Mouse (Mus musculus) lung, embryonic 14.5 days (tissue): ENCODE data around the gene Npas3. TPM values are rescaled to one million over a fixed set of nuclear protein-coding genes. Genes with fewer than 3 reads are reported as not detected.
A peak's percentile ranks its signal among the peaks of the same experiment; 100 is the strongest.

ENCODE experiments used
- ATAC-seq: fragments of 200-750 bp; cut with Nextera tagmentation; 2 replicates; pipeline ENCODE4 v1.8.0; 2017; ENCODE audit warnings: mild to moderate bottlenecking, moderate TSS enrichment, moderate library complexity; ENCODE audit not compliant: insufficient read depth
- DNase-seq: peaks from one replicate; pipeline ENCODE4 v3.0.0-alpha.2; 2015
- H3K27ac ChIP-seq: fragments of 300-500 bp; sonication (generic); 2 replicates; pipeline ENCODE4 v1.5.1; 2014; ENCODE audit warnings: low read depth, mild to moderate bottlenecking, moderate library complexity
- H3K27me3 ChIP-seq: fragments of 300-500 bp; sonication (generic); 2 replicates; pipeline ENCODE4 v1.6.1; 2014; ENCODE audit warnings: low read length, control low read depth; ENCODE audit not compliant: insufficient read depth
- H3K36me3 ChIP-seq: fragments of 300-500 bp; sonication (generic); 2 replicates; pipeline ENCODE4 v1.6.1; 2014; ENCODE audit warnings: control low read depth; ENCODE audit not compliant: insufficient read depth
- H3K4me1 ChIP-seq: fragments of 300-500 bp; sonication (generic); 2 replicates; pipeline ENCODE4 v1.6.1; 2014; ENCODE audit warnings: antibody characterized with exemption, control low read depth; ENCODE audit not compliant: insufficient read depth
- H3K4me2 ChIP-seq: fragments of 300-500 bp; sonication (generic); 2 replicates; pipeline ENCODE4 v1.6.1; 2014; ENCODE audit warnings: mild to moderate bottlenecking
- H3K4me3 ChIP-seq: fragments of 300-500 bp; sonication (generic); 2 replicates; pipeline ENCODE4 v1.5.1; 2014; ENCODE audit warnings: low read depth, low read length
- H3K9ac ChIP-seq: fragments of 300-500 bp; sonication (generic); 2 replicates; pipeline ENCODE4 v1.6.1; 2014
- H3K9me3 ChIP-seq: fragments of 300-500 bp; sonication (generic); 2 replicates; pipeline ENCODE4 v1.6.1; 2016; ENCODE audit warnings: low read depth, low read length, control low read depth
- CTCF ChIP-seq: IDR thresholded peaks from 2 replicates; pipeline ENCODE4 v1.5.1; 2016; ENCODE audit warnings: antibody characterized with exemption, low read depth
- WGBS: fragments of 180-500 bp; shearing (Covaris S2); extraction: QIAGEN DNeasy Blood & Tissue Kit; methylation state at CpG from one replicate; pipeline ENCODE4 v1.1.7; 2014; 5-methylcytosine and 5-hydroxymethylcytosine counted together
- polyA plus RNA-seq: library from polyadenylated mRNA; unstranded; fragments of >200 nt; fragmentation: Nextera tagmentation; extraction: Ambion mirVana; gene quantifications from 2 replicates; pipeline ENCODE4 v1.2.1, GENCODE M21; 2014

Npas3 gene
- polyA plus RNA-seq, 1 experiment from 2014 or later = 0.62 TPM

DNA sequence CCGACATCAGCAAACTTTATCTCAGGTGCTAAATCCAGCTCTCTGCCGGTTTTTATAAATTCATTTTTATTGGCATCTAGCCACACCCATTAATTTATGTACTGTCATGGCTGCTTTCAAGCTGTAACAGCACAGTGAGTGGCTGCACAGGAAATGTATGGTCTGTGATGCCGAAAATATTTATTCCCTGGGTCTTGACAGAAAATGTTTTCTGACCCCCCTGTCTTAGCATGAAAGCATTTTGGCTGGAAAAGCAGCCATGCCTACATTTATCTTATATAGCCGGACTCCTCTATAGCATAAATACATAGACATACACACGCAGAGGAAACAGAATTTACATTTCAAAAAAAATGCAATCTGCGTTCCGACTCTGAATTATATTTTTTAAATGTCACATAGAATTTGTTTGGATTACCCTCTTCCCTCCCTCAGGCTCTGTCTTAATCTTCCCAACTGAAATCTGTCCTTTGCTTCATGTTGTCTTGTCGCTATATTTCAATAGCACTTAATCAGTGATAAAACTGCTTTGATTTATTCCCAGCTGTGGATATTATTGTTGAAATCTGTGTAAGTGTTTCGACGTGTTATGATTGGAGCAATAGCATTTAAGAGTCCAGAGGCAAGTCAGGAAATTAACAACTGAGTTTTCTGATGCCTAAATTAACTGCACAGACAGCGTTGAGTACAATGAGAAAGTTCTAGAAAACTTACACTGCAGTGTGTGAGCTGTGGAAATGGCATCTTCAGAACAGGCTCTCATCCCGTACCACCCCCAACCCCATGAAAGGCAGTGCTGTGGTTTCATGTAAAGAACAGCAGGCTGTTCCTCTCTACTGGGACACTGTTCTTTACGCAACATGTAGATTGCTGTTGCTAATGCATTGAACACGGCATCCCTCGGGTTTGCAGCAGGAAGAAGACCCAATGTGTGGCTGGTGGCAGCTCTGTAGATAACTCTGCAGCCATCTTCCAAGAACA is 474.5 kb downstream of the Npas3 start:
- no peak for TF ChIP-seq CTCF
- Histone ChIP-seq H3K4me3 (no peak overlapping the region), H3K27ac (no peak overlapping the region), H3K4me2 (peak overlapping the region; percentile 13; the same call in 1 of the 2 replicates), H3K4me1 (no peaks in the 10 kb centered on the region), H3K27me3 (peaks cover 27% of the 10 kb centered on the region), H3K36me3 (no peaks in the 10 kb centered on the region), H3K9ac (no peak overlapping the region), H3K9me3 (no peaks in the 10 kb centered on the region)
- DNase-seq (peak; percentile 80), ATAC-seq (peak; percentile 82)
- WGBS = 33% methylated on average over 15 of the region's 15 CpGs

DNA sequence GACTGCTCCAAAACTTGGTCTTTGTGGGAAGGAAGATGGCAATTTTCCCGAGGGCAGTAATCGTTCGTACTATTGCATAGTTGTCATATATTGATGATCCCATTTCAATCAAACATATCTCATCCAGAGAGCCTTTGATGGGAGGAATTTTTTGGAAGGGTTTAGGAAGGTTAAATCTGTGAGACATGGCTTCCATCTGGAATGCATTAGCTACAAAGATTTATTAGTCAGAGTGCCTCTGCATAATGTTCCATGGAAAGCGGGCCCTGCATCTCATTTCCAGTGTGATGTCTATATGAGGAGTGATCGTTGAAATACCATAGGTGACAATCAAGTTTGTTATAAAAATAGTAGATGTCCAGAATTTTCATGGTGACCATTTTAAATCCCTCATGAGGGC is 480.8 kb downstream of the Npas3 start:
- H3K9me3 ChIP-seq = no peaks in the 10 kb centered on the region
- WGBS = 76% methylated on average over 5 of the region's 5 CpGs
- H3K27ac ChIP-seq = no peak overlapping the region
- ATAC-seq (no peak), DNase-seq (no peak)
- no peaks in the 10 kb centered on the region for H3K36me3 ChIP-seq
- no peaks in the 10 kb centered on the region for H3K4me1 ChIP-seq
- H3K9ac ChIP-seq = no peak overlapping the region
- no peak overlapping the region for H3K4me3 ChIP-seq
- H3K27me3 ChIP-seq = peaks cover 16% of the 10 kb centered on the region
- TF ChIP-seq CTCF = no peak
- no peak overlapping the region for H3K4me2 ChIP-seq

DNA sequence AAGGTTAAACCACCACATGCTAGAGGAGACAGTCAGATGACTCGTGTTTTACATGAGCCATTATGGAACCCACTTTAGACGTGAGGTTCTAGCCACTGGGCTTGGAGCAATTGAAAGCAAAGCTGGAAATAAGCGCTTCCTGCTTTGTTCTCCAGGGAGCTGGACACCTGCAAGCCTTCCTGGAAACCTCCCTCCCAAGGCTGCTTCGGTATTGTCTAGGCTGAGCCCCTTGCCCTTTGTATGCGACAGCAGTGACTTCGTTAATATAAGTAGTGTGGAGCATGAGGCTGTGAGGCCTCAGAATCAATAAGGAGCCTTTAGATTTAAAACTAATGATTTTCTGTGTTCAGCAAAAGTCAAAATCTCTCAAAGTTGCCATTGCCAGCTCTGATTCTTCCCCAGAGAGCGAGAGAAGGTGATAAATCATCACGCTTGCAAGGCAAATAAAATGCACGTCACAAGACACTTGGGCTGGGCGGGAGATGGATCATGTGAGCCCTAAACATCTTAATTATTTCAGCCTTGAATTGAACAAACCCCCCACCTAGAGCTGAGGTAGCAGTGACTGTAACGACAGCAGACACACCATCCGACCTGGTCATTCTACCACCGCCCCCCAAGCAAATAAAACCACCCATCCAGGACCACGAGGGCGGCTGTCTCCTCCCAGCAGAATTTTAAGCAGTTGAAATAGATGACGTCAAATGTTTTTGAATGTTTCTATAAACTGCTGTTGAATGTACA is 490.2 kb downstream of the Npas3 start:
- WGBS = 61% methylated on average over 16 of the region's 16 CpGs
- DNase-seq = no peak
- no peaks in the 10 kb centered on the region for H3K9me3 ChIP-seq
- no peak for TF ChIP-seq CTCF
- no peaks in the 10 kb centered on the region for H3K27me3 ChIP-seq
- H3K27ac ChIP-seq = no peak overlapping the region
- H3K36me3 ChIP-seq = no peaks in the 10 kb centered on the region
- H3K4me3 ChIP-seq = no peak overlapping the region
- no peak overlapping the region for H3K9ac ChIP-seq
- H3K4me1 ChIP-seq = no peaks in the 10 kb centered on the region
- ATAC-seq = no peak
- no peak overlapping the region for H3K4me2 ChIP-seq

DNA sequence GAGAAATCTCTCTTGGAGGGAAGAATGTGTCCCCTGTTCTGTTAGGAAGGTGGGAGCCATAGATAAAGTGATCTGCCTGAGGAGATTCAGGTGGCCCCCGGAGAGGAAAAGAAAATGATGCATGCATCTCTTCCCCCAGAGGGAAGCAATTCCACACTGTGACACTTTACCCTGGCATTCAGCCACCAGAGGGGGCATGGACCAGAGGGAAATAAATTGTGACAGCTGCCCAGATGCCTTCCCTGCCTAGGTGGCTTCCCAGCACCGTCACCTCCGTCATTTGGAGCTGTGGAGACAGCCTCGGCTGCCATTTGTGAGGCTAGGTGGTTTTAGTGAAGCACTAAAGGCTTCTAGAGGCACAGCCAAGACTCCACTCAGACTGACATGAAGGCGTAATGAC is 498.2 kb downstream of the Npas3 start:
- peak; percentile 57 for TF ChIP-seq CTCF
- Histone ChIP-seq H3K27ac (no peak overlapping the region), H3K4me1 (no peaks in the 10 kb centered on the region), H3K4me2 (no peak overlapping the region), H3K9ac (no peak overlapping the region), H3K36me3 (no peaks in the 10 kb centered on the region), H3K27me3 (no peaks in the 10 kb centered on the region), H3K4me3 (no peak overlapping the region), H3K9me3 (no peaks in the 10 kb centered on the region)
- ATAC-seq (no peak), DNase-seq (peak; percentile 14)
- 58% methylated on average over 5 of the region's 5 CpGs for WGBS

DNA sequence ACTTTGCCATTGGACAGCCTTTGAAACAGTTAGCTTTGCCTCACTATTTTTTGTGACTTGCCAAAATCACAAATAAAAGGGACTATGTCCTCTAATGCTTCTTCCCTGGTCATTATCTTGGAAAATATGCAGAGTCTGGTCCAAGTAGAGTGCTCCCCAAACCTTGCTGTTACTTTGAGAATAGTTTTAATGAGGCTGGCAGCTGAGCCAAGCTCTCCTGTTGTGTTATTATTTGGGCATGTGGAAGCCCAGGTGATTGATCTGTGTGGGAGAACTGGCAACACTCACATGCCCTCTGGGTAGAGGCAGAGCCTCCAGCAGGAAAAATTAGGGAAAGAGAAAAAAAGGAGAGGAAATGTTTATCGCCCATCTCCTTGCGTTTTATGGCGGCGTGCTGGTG is 500.9 kb downstream of the Npas3 start:
- no peaks in the 10 kb centered on the region for H3K4me1 ChIP-seq
- no peak for DNase-seq
- H3K27me3 ChIP-seq = no peaks in the 10 kb centered on the region
- H3K27ac ChIP-seq = no peak overlapping the region
- no peak overlapping the region for H3K4me2 ChIP-seq
- H3K9ac ChIP-seq = no peak overlapping the region
- ATAC-seq = no peak
- no peak for TF ChIP-seq CTCF
- no peak overlapping the region for H3K4me3 ChIP-seq
- no peaks in the 10 kb centered on the region for H3K36me3 ChIP-seq
- 81% methylated on average over 4 of the region's 4 CpGs for WGBS
- H3K9me3 ChIP-seq = no peaks in the 10 kb centered on the region

DNA sequence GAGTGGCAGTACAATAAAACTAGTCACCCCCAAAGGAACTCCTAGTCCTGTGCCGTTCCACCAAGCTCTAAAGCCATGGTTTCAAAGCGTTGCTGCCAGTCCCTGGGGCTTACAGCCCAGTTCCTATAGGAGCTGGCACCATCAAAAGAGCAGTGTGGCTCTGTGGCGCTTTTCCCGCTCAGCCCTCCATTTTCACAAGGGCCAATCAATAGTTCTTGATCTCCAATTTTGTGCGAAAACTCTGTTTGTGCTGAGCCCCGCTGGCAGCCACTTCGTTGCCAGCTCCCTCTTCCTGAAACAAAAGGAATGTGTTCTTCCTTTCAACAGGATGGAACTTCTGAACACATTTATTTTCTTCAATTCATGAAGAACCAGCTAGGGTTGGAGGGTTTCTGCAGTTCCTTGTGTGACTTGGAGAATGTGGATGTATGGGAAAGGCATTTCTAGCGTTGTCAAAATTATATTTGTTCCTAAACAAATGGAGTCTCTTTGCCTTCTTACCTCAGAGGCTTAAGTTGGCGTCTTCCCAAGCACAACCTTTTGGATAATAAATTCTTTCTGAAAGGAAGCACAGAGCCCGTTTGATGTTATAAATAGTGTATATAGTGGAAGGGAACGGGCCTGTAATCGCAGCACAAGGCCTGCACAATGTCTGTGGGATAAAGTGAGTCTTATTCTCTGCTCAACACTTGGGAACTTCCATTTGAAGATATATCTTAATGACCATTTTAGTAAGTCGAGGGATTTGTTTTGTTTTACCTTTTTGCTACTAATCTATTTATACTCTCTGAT is 504.0 kb downstream of the Npas3 start:
- 66% methylated on average over 13 of the region's 13 CpGs for WGBS
- no peak overlapping the region for H3K4me2 ChIP-seq
- H3K9ac ChIP-seq = no peak overlapping the region
- no peak overlapping the region for H3K4me3 ChIP-seq
- peak; percentile 30 for DNase-seq
- no peaks in the 10 kb centered on the region for H3K27me3 ChIP-seq
- H3K27ac ChIP-seq = no peak overlapping the region
- no peaks in the 10 kb centered on the region for H3K4me1 ChIP-seq
- no peaks in the 10 kb centered on the region for H3K9me3 ChIP-seq
- ATAC-seq = no peak
- no peaks in the 10 kb centered on the region for H3K36me3 ChIP-seq
- no peak for TF ChIP-seq CTCF
